Mouse (Mus musculus) thymus, adult 2 months (tissue): ENCODE measurements around the gene Kcnq5. TPM values are rescaled to one million over a fixed set of nuclear protein-coding genes. Genes with fewer than 3 reads are reported as not detected.
A peak's percentile ranks its signal among the peaks of the same experiment; 100 is the strongest.

Source experiments
- DNase-seq: peaks from one replicate; pipeline ENCODE4 v3.0.0; 2021
- H3K27ac ChIP-seq: fragments of 200-500 bp; 2 replicates; pipeline ENCODE4 v1.5.1; 2012; ENCODE audit warnings: low read length, control low read depth; ENCODE audit not compliant: control insufficient read depth, insufficient read depth
- H3K27me3 ChIP-seq: fragments of 200-500 bp; 2 replicates; pipeline ENCODE4 v1.6.1; 2012; ENCODE audit warnings: mild to moderate bottlenecking, low read length, moderate library complexity, mixed read lengths; ENCODE audit not compliant: control insufficient read depth, insufficient read depth
- H3K36me3 ChIP-seq: fragments of 200-500 bp; 2 replicates; pipeline ENCODE4 v1.6.1; 2012; ENCODE audit warnings: mild to moderate bottlenecking, low read length, moderate library complexity; ENCODE audit not compliant: control insufficient read depth, insufficient read depth
- H3K4me1 ChIP-seq: fragments of 200-500 bp; replicated peaks from 2 replicates; pipeline ENCODE4 v1.6.1; 2012; ENCODE audit warnings: low read length; ENCODE audit not compliant: control insufficient read depth, insufficient read depth
- H3K4me3 ChIP-seq: fragments of 200-500 bp; 2 replicates; pipeline ENCODE4 v1.5.1; 2012; ENCODE audit warnings: mild to moderate bottlenecking, low read length, control low read depth, moderate library complexity; ENCODE audit not compliant: control insufficient read depth, insufficient read depth
- CTCF ChIP-seq: fragments of 200-500 bp; IDR thresholded peaks from 2 replicates; pipeline ENCODE4 v1.5.1; 2012; ENCODE audit warnings: mild to moderate bottlenecking, control low read depth, low read length, moderate library complexity, borderline replicate concordance; ENCODE audit not compliant: control insufficient read depth, poor library complexity, insufficient read depth; ENCODE audit errors: extremely low read depth
- POLR2A ChIP-seq: fragments of 200-500 bp; IDR thresholded peaks from 2 replicates; pipeline ENCODE4 v1.6.1; 2012; ENCODE audit warnings: mild to moderate bottlenecking, low read length, control low read depth, moderate library complexity; ENCODE audit not compliant: control insufficient read depth, poor library complexity, insufficient read depth; ENCODE audit errors: extremely low read depth
- WGBS: fragments of 180-500 bp; shearing (Covaris S2); methylation state at CpG from one replicate; pipeline ENCODE4 v1.1.7; 2018; 5-methylcytosine and 5-hydroxymethylcytosine counted together
- polyA plus RNA-seq: library from polyadenylated mRNA; depleted of rRNA; stranded (reverse); fragments of >200 nt; gene quantifications from 2 replicates; pipeline ENCODE4 v1.2.3, GENCODE M21; 2012

Gene Kcnq5
- polyA plus RNA-seq, 1 experiment, result 0.62 TPM

- Histone ChIP-seq H3K27ac (no peak overlapping the region), H3K36me3 (no peaks in the 10 kb centered on the region), H3K27me3 (no peaks in the 10 kb centered on the region), H3K4me1 (peaks cover 3% of the 10 kb centered on the region), H3K4me3 (no peak overlapping the region)
- DNase-seq, result peak; percentile 70
- TF ChIP-seq POLR2A (no peak), CTCF (peak; percentile 79; the same call in 1 of the 2 replicates)
- 73% methylated on average over 18 of the region's 18 CpGs for WGBS
These were observed 500.6 kb downstream of the Kcnq5 start for GRCm38 (mm10) chr1:21460941-21461689.

GRCm38 (mm10) chr1:21458581-21458980 lies 503.2 kb downstream of the Kcnq5 start:
- Histone ChIP-seq H3K4me1 (no peaks in the 10 kb centered on the region; the same call in 1 of the 2 replicates), H3K4me3 (no peak overlapping the region), H3K36me3 (no peaks in the 10 kb centered on the region), H3K27me3 (no peaks in the 10 kb centered on the region), H3K27ac (no peak overlapping the region)
- DNase-seq, result no peak
- no peak for TF ChIP-seq POLR2A
- TF ChIP-seq CTCF, result no peak
- WGBS, result 96% methylated on average over 8 of the region's 8 CpGs

GRCm38 (mm10) chr1:21455971-21456370 lies 505.8 kb downstream of the Kcnq5 start:
- Histone ChIP-seq H3K36me3 (no peaks in the 10 kb centered on the region), H3K4me3 (no peak overlapping the region), H3K4me1 (no peaks in the 10 kb centered on the region), H3K27me3 (no peaks in the 10 kb centered on the region), H3K27ac (no peak overlapping the region)
- DNase-seq, result no peak
- 97% methylated on average over 5 of the region's 5 CpGs for WGBS
- TF ChIP-seq POLR2A (no peak), CTCF (no peak)

- 80% methylated on average over 2 of the region's 2 CpGs for WGBS
- H3K36me3 ChIP-seq, result no peaks in the 10 kb centered on the region
- no peaks in the 10 kb centered on the region for H3K27me3 ChIP-seq
- no peak overlapping the region for H3K27ac ChIP-seq
- no peak for DNase-seq
- no peak for TF ChIP-seq CTCF
- TF ChIP-seq POLR2A, result no peak
- no peaks in the 10 kb centered on the region for H3K4me1 ChIP-seq
- no peak overlapping the region for H3K4me3 ChIP-seq
These were observed 513.5 kb downstream of the Kcnq5 start for GRCm38 (mm10) chr1:21448227-21448626.

- Histone ChIP-seq H3K27ac (no peak overlapping the region), H3K4me1 (no peaks in the 10 kb centered on the region), H3K4me3 (no peak overlapping the region), H3K27me3 (no peaks in the 10 kb centered on the region), H3K36me3 (no peaks in the 10 kb centered on the region)
- 93% methylated on average over 3 of the region's 3 CpGs for WGBS
- TF ChIP-seq CTCF, result no peak
- no peak for TF ChIP-seq POLR2A
- no peak for DNase-seq
These were observed 525.0 kb downstream of the Kcnq5 start for GRCm38 (mm10) chr1:21436753-21437152.

GRCm38 (mm10) chr1:21434853-21435252 lies 526.9 kb downstream of the Kcnq5 start:
- 79% methylated on average over 3 of the region's 3 CpGs for WGBS
- Histone ChIP-seq H3K27me3 (no peaks in the 10 kb centered on the region), H3K4me3 (no peak overlapping the region), H3K4me1 (no peaks in the 10 kb centered on the region), H3K36me3 (no peaks in the 10 kb centered on the region), H3K27ac (no peak overlapping the region)
- TF ChIP-seq POLR2A (no peak), CTCF (no peak)
- DNase-seq, result no peak
